Mouse (Mus musculus) MEL (cell line): Measurements from ENCODE around the gene Otop1.

Experiments
- CTCF ChIP-seq, 3 experiments: IDR thresholded peaks in 2 of 3; conservative IDR thresholded peaks in 1 of 3; 2 replicates each; pipeline ENCODE4 v1.5.1; 2011 to 2012; ENCODE audit warnings: low read length in 3 of 3, low read depth in 2 of 3, mild to moderate bottlenecking in 2 of 3, improper control_type of control experiment in 1 of 3, inconsistent platforms in 1 of 3, mixed read lengths in 1 of 3, moderate library complexity in 1 of 3; ENCODE audit not compliant: control insufficient read depth in 1 of 3, insufficient read depth in 1 of 3, poor library complexity in 1 of 3, severe bottlenecking in 1 of 3
- EP300 ChIP-seq, 2 experiments: IDR thresholded peaks; 2 replicates each; pipeline ENCODE4 v1.6.1; 2011; ENCODE audit warnings: improper control_type of control experiment in 2 of 2, low read length in 2 of 2, low read depth in 1 of 2, mild to moderate bottlenecking in 1 of 2
- GATA1 ChIP-seq: IDR thresholded peaks from 2 replicates; pipeline ENCODE4 v1.6.1; 2011; ENCODE audit warnings: low read depth, low read length, improper control_type of control experiment
- HCFC1 ChIP-seq: IDR thresholded peaks from 2 replicates; pipeline ENCODE4 v1.6.1; 2012; ENCODE audit warnings: low read depth, mild to moderate bottlenecking, inconsistent platforms, low read length, improper control_type of control experiment, moderate library complexity
- MAX ChIP-seq: IDR thresholded peaks from 2 replicates; pipeline ENCODE4 v1.6.1; 2011; ENCODE audit warnings: low read length, improper control_type of control experiment
- MAZ ChIP-seq: IDR thresholded peaks from 2 replicates; pipeline ENCODE4 v1.6.1; 2012; ENCODE audit warnings: low read depth, mild to moderate bottlenecking, inconsistent platforms, low read length, improper control_type of control experiment
- MXI1 ChIP-seq: IDR thresholded peaks from 2 replicates; pipeline ENCODE4 v1.6.1; 2011; ENCODE audit warnings: mild to moderate bottlenecking, low read depth, low read length, improper control_type of control experiment
- NELFE ChIP-seq: IDR thresholded peaks from 2 replicates; pipeline ENCODE4 v1.6.1; 2011; ENCODE audit warnings: low read depth, low read length, improper control_type of control experiment
- NRF1 ChIP-seq: IDR thresholded peaks from 2 replicates; pipeline ENCODE4 v1.6.1; 2014; ENCODE audit warnings: low read depth, mild to moderate bottlenecking, inconsistent platforms, low read length, improper control_type of control experiment, moderate library complexity; ENCODE audit not compliant: poor library complexity, insufficient read depth, severe bottlenecking
- POLR2A ChIP-seq, 2 experiments: IDR thresholded peaks; 2 replicates each; pipeline ENCODE4 v1.6.1; 2011 to 2012; ENCODE audit warnings: low read length in 2 of 2, mild to moderate bottlenecking in 2 of 2, control low read depth in 1 of 2, improper control_type of control experiment in 1 of 2, low read depth in 1 of 2, moderate library complexity in 1 of 2; ENCODE audit not compliant: control insufficient read depth in 1 of 2, insufficient read depth in 1 of 2, poor library complexity in 1 of 2
- SMC3 ChIP-seq: IDR thresholded peaks from 2 replicates; pipeline ENCODE4 v1.6.1; 2011; ENCODE audit warnings: low read depth, low read length, improper control_type of control experiment
- USF2 ChIP-seq, 2 experiments: IDR thresholded peaks; 2 replicates each; pipeline ENCODE4 v1.6.1; 2011 to 2012; ENCODE audit warnings: improper control_type of control experiment in 2 of 2, low read length in 2 of 2, borderline replicate concordance in 1 of 2, inconsistent platforms in 1 of 2, low read depth in 1 of 2, mild to moderate bottlenecking in 1 of 2; ENCODE audit not compliant: insufficient read depth in 1 of 2
- ZC3H11A ChIP-seq: IDR thresholded peaks from 2 replicates; pipeline ENCODE4 v1.6.1; 2012; ENCODE audit warnings: low read depth, mild to moderate bottlenecking, inconsistent platforms, low read length, improper control_type of control experiment
- ZMIZ1 ChIP-seq: IDR thresholded peaks from 2 replicates; pipeline ENCODE4 v1.6.1; 2012; ENCODE audit warnings: low read depth, mild to moderate bottlenecking, inconsistent platforms, low read length, improper control_type of control experiment, moderate library complexity

- no peak for TF ChIP-seq MAX
- no peak for TF ChIP-seq SMC3
- TF ChIP-seq GATA1, result no peak
- TF ChIP-seq EP300 (IDR thresholded peaks at IDR 0.05; ENCODE audit: low read depth in 1 of 2, low read length in 2 of 2), result no peak
- TF ChIP-seq MXI1, result no peak
- no peak for TF ChIP-seq NRF1
- no peak for TF ChIP-seq ZC3H11A
- no peak for TF ChIP-seq POLR2A (IDR thresholded peaks at IDR 0.05; ENCODE audit: control insufficient read depth in 1 of 2, insufficient read depth in 1 of 2, low read depth in 1 of 2, low read length in 2 of 2, poor library complexity in 1 of 2)
- TF ChIP-seq CTCF (IDR thresholded peaks at IDR 0.05 in 2 of 3, conservative IDR thresholded peaks at IDR 0.05 in 1 of 3; ENCODE audit: control insufficient read depth in 1 of 3, insufficient read depth in 1 of 3, low read depth in 2 of 3, low read length in 3 of 3, poor library complexity in 1 of 3, severe bottlenecking in 1 of 3), result no peak
- TF ChIP-seq USF2 (IDR thresholded peaks at IDR 0.05; ENCODE audit: borderline replicate concordance in 1 of 2, insufficient read depth in 1 of 2, low read depth in 1 of 2, low read length in 2 of 2), result no peak
- TF ChIP-seq NELFE, result no peak
- no peak for TF ChIP-seq HCFC1
- TF ChIP-seq MAZ, result no peak
- no peak for TF ChIP-seq ZMIZ1
Measured at GRCm38 (mm10) chr5:38305241-38305640, 29.5 kb downstream of the Otop1 start.
